19 mouse cellular contexts compared by ENCODE assay signal in the genomic region with DNA sequence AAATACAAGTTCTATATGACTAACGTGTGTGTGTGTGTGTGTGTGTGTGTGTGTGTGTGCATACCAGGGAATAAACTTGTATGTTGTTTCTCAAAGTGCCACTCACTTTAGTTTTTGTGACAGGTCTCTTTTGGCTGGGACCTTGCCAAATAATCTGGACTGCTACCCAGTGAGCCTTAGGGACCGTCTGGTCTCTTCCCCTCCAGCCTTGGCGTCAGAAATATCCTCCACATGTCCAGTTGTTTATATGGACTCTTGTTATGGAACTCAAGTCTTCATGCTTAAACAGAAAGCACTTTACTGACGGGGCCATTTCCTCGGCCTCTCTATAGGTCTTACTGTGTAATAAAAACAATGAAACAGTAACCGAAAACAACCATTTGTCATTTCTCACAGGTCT.
DNase-seq lines count a peak whose midpoint lies in the region; ATAC-seq and TF ChIP-seq lines count a peak whose summit lies in the region.
"Had no signal": no experiment of that assay in that cellular context is flagged by ENCODE, and none has a peak within 500 bp of the region (broad histone marks: within the 10 kb centered on the region; RNA-seq: fewer than 3 reads in every experiment).

No protein-coding gene starts in this region.

- TF ChIP-seq CTCF in lung, embryonic 14.5 days (IDR thresholded peaks at IDR 0.05; ENCODE audit: low read depth), result no peak
- TF ChIP-seq CTCF in lung, adult 2 months (IDR thresholded peaks at IDR 0.05; ENCODE audit: insufficient read depth, low read length), result no peak

- H3K4me1 ChIP-seq in lung, embryonic 14.5 days (ENCODE audit: insufficient read depth), result no peaks in the 10 kb centered on the region
- no peaks in the 10 kb centered on the region for H3K4me1 ChIP-seq in lung, adult 2 months (ENCODE audit: control insufficient read depth, insufficient read depth, low read length)
- H3K4me1 ChIP-seq in lung, embryonic 16.5 days (replicated peaks; ENCODE audit: control insufficient read depth, insufficient read depth, low read length), result no peaks in the 10 kb centered on the region

- H3K9ac ChIP-seq in lung, embryonic 14.5 days, result no peak overlapping the region
- H3K9ac ChIP-seq in lung, embryonic 16.5 days (ENCODE audit: low read length), result no peak overlapping the region

- no peaks in the 10 kb centered on the region for H3K9me3 ChIP-seq in lung, embryonic 14.5 days (ENCODE audit: low read depth, low read length)
- no peaks in the 10 kb centered on the region for H3K9me3 ChIP-seq in lung, embryonic 16.5 days (ENCODE audit: control insufficient read depth, low read length)

- H3K36me3 ChIP-seq in lung, embryonic 14.5 days (ENCODE audit: insufficient read depth), result no peaks in the 10 kb centered on the region
- no peaks in the 10 kb centered on the region for H3K36me3 ChIP-seq in lung, embryonic 16.5 days (ENCODE audit: control insufficient read depth, insufficient read depth, low read length)
- H3K36me3 ChIP-seq: G1E had no signal

- peak; percentile 28; the same call in 1 of the 2 replicates for ATAC-seq in lung, embryonic 14.5 days (ENCODE audit: insufficient read depth)
- peak; percentile 67; the same call in 1 of the 2 replicates for ATAC-seq in lung, embryonic 16.5 days (ENCODE audit: low read depth)
- ATAC-seq: activated CD4-positive, CD25-positive, alpha-beta regulatory T cell, adult 4 months; CD4-positive, CD25-positive, alpha-beta regulatory T cell, adult 4 months; Patski had no signal

- WGBS in lung, embryonic 14.5 days, result 47% methylated on average over 6 of the region's 6 CpGs
- WGBS in lung, adult 2 months, result 45% methylated on average over 6 of the region's 6 CpGs
- 35% methylated on average over 6 of the region's 6 CpGs for WGBS in lung, embryonic 16.5 days

- no peak overlapping the region for H3K4me2 ChIP-seq in lung, embryonic 14.5 days
- no peak overlapping the region for H3K4me2 ChIP-seq in lung, embryonic 16.5 days (ENCODE audit: low read depth, low read length)

- H3K27ac ChIP-seq in lung, embryonic 14.5 days (ENCODE audit: low read depth), result no peak overlapping the region
- no peak overlapping the region for H3K27ac ChIP-seq in lung, embryonic 16.5 days (ENCODE audit: low read length)

- no peaks in the 10 kb centered on the region for H3K27me3 ChIP-seq in lung, embryonic 14.5 days (ENCODE audit: insufficient read depth, low read length)
- H3K27me3 ChIP-seq in lung, embryonic 16.5 days (ENCODE audit: control insufficient read depth, insufficient read depth, low read depth, low read length), result no peaks in the 10 kb centered on the region
- H3K27me3 ChIP-seq: CH12.LX, Patski had no signal

- H3K4me3 ChIP-seq in lung, embryonic 14.5 days (ENCODE audit: low read depth, low read length), result no peak overlapping the region
- no peak overlapping the region for H3K4me3 ChIP-seq in lung, adult 2 months (replicated peaks; ENCODE audit: extremely low read depth, low read depth, low read length)
- H3K4me3 ChIP-seq in lung, embryonic 16.5 days (ENCODE audit: low read length), result no peak overlapping the region

- TF ChIP-seq POLR2A in lung, adult 2 months (IDR thresholded peaks at IDR 0.05; ENCODE audit: borderline replicate concordance, extremely low read depth, low read depth, low read length), result no peak

- peak; percentile 62 for DNase-seq in lung, embryonic 14.5 days
- DNase-seq in lung, adult 2 months, result no peak
- DNase-seq in lung, postnatal 25 days (ENCODE audit: low spot score), result no peak
- DNase-seq: adrenal gland, adult 2 months; adrenal gland, adult 8-10 months; adrenal gland, postnatal 10 days; adrenal gland, postnatal 14 days; adrenal gland, postnatal 25 days; adrenal gland, postnatal 36 days; B cell, adult 2 months; cerebellum, adult 11 months; cerebellum, adult 11-12 months; cerebellum, adult 18-20 months had no signal
